Mouse (Mus musculus) retina, postnatal 1 day (tissue): Measurements from ENCODE around the gene 9330161L09Rik.

Experiments
- DNase-seq: peaks from one replicate; pipeline ENCODE4 v3.0.0-alpha.2; 2012

9330161L09Rik gene

GRCm38 (mm10) chr12:103388505-103389347, 18.9 kb downstream of the 9330161L09Rik start, which contains the start of gene Otub2:
Gene Otub2, plus strand, starts transcription at chr12:103388682.
- peak; percentile 98 for DNase-seq

GRCm38 (mm10) chr12:103380226-103380625, 27.4 kb downstream of the 9330161L09Rik start:
- DNase-seq: no peak

GRCm38 (mm10) chr12:103376774-103377173, 30.8 kb downstream of the 9330161L09Rik start:
- DNase-seq: no peak

DNA sequence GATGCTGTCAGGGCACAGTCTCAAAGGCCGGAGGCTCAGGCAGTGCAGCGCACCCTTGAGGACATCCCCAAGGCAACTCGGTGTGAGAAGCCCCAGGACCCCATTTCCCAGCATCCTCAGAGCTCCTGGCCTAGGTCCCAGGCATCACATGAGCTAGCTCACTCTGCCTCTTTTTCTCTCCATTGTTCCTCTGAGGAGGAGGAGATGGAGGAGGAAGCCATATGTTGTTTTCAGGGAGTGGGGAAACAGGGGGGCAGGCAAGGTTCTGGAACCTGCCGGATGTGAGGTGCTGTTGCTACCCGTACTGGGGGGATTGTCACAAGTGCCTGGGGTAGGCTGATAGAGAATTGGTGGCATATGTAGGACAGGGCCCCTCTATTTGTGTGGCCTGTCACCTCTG, 31.5 kb downstream of the 9330161L09Rik start:
- peak; percentile 55 for DNase-seq

GRCm38 (mm10) chr12:103373530-103374236, 33.9 kb downstream of the 9330161L09Rik start:
- no peak for DNase-seq

DNA sequence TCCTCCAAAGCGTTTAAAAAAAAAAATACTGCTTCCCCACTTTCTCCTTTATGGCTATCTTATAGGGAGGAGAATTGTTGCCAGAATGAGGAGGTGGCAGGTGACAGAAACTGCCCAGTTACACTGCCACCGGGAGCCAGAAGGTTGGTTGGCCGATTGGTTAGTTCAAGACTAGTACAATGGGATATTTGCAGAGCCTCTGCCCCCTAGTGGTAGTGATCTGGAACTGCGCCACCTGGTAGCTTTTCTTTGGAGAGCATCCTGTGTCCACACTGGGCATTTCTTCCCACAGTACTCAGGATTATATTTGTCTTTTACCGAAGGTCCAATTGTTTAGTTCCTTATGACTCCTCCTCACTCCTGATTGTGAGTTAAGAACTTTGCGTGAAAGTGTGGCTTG, 35.9 kb downstream of the 9330161L09Rik start:
- peak; percentile 76 for DNase-seq

- DNase-seq: no peak
Observed at GRCm38 (mm10) chr12:103370861-103371260, 36.8 kb downstream of the 9330161L09Rik start.

- DNase-seq: no peak
Observed at GRCm38 (mm10) chr12:103368777-103369176, 38.8 kb downstream of the 9330161L09Rik start.

DNA sequence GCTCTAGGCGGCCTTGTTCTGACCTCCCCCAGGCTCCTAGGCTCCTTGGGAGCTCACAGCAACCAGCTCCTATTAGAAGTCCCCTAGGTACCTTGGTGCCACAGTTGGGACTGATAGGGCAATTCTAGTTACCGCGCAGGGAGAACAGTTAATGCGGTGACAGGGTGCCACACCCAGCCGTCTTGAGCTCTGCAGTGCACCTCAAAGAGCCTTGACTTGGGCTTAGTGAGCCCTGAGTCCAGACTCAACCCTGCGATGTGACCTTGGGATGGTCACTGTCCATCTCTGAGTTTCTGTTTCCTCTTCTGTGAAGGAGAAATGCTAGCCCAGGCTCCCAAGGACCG, 39.3 kb downstream of the 9330161L09Rik start:
- no peak for DNase-seq

DNA sequence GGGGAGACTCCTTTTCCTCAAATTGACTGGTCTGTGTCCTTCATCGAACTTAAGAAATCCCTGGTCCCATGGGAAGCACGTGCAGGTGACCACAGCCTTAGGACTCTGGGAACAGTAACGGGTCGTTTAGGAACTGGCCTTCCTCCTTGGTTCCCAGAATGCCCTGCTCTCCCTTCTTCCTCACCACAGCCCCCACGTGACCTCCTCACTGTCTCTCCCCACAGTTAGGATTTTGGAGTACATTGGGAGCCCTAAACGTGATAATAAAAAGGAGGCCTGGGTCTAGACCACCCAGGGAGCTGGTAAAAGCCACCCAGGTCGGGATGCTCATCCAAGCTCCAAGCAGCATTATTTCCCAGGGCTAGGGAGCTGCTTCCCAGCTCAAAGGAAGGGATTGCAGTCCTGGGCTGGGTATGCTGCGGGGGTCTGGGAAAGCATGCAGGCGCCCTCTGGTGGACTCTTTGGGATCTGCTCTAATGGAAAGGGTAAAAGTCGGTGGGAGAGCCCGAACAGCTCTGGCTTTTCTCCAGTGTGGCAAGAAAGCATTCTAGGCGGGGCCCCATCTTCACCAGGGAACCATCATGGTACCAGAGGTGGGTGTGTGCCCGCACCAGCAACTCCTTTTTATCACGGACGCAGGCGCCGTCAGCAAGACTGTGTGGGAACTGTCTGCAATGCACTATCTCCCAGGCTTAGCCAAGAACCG, 39.8 kb downstream of the 9330161L09Rik start:
- peak; percentile 89 for DNase-seq

- DNase-seq: no peak
Observed at GRCm38 (mm10) chr12:103367171-103367570, 40.4 kb downstream of the 9330161L09Rik start.

GRCm38 (mm10) chr12:103362336-103362735, 45.3 kb downstream of the 9330161L09Rik start:
- no peak for DNase-seq

GRCm38 (mm10) chr12:103361539-103362307, 45.9 kb downstream of the 9330161L09Rik start:
- no peak for DNase-seq

GRCm38 (mm10) chr12:103360812-103361211, 46.8 kb downstream of the 9330161L09Rik start:
- no peak for DNase-seq

- peak; percentile 47 for DNase-seq
Observed at GRCm38 (mm10) chr12:103358951-103359801, 48.4 kb downstream of the 9330161L09Rik start.

DNA sequence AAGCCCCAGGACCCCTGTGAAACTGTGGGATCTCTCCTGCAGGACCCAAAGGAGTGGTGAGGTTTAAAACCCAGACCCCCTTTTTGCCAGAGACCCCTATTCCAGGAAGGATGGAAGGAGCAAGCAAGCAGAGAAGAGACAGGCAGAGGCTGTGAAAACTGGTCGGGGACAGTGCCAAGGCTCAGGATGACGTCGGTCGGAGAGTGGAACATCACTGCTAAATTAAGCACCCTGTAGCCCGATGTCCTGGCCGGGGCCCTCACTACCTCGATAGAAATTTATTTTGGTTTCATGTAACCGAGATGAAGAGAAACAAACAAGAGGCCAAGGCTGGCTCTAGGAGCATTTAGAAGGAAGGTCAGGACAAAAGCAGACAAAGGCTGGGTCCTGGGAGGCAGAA, 49.4 kb downstream of the 9330161L09Rik start:
- DNase-seq: no peak
